Mouse (Mus musculus): Measurements from ENCODE around the gene Clmp. TPM values are rescaled to one million over a fixed set of nuclear protein-coding genes. Genes with fewer than 3 reads are reported as not detected.

The Clmp gene
- total RNA-seq (2021), result 10 to 100 TPM; 27.3 to 31.1 TPM
- long read RNA-seq, experiment 1, full-length matches to known transcripts, result 25 of 30 reads
- long read RNA-seq, experiment 1, partial matches to known transcripts, result 0 of 30 reads
- long read RNA-seq, experiment 1, other reads (novel, unspliced or antisense), result 5 of 30 reads
- long read RNA-seq, experiment 2, full-length matches to known transcripts, result 14 of 19 reads
- long read RNA-seq, experiment 2, partial matches to known transcripts, result 1 of 19 reads
- long read RNA-seq, experiment 2, other reads (novel, unspliced or antisense), result 4 of 19 reads

DNA sequence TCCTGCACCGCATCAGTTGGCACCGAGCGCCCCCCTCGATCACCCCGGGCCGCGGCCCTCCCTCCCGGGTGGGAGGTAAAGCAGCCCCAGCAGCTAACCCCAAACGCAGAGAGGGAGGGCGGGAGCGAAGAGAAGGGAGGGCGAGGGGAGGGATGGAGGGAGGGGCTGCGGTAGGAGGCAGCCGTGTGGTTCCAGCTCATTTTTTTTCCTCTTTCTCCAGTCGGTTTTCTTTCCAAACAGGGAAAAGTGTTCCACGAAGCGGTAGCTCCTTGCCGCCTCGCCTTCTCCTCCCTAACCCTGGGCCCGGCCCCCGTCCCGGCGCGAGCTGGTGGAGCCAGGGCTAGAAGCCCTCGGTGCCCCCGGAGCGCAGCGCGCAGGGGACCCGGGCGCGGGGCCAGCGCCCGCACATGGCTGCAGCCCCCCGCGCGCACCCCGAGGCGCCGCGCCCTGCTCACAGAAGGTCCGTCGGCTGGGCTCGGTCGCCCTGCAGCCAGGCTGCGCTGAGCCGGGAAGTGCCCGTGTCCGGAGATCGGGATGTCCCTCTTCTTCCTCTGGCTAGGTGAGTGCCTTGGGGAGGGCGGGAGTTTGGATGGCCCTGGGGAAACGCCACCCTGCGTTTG lies at the start of gene Clmp:
Clmp (plus strand) TSS at position 162 of the 620 bp plus-strand sequence.
- Histone ChIP-seq H3K27ac (peak within 1 kb of the TSS; percentile 87), H3K4me3 (peak within 1 kb of the TSS; percentile 66)
- intact Hi-C loops (cut with DNase I), result loop anchor here (2.0 to 5.0 kb wide), 3 partner anchors 46 to 71 kb away; no protein-coding TSS in a partner anchor
- peak; percentile 30 to 36 for DNase-seq (ENCODE audit: extremely low spot score in 1 of 2, low spot score in 2 of 2)
- no peak for TF ChIP-seq CTCF (IDR thresholded peaks at IDR 0.05)

DNA sequence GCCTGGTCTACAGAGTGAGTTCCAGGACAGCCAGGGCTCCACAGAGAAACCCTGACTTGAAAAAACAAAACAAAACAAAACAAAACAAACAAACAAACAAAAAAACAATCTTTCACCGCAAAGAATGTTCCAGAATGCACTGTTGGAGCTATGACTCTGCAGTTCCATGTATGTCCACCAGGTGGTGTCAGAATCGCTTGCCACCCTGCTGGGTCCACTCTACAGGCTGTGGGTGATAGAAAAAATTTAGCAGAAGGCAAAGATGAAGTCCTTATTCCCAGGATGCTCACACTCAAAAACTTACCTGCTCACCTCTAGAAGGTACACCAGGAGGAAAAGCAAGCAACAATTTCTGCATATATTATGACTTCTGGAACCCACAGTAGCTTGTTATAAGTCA lies 49.7 kb upstream of the Clmp start:
- intact Hi-C loops (cut with DNase I), result loop anchor here (1.0 to 2.0 kb wide), 2 partner anchors 51 to 114 kb away; no protein-coding TSS in a partner anchor
- DNase-seq (ENCODE audit: extremely low spot score in 1 of 2, low spot score in 2 of 2), result peak; percentile 55 to 72
- TF ChIP-seq CTCF (IDR thresholded peaks at IDR 0.05), result peak; percentile 96
- H3K4me3 ChIP-seq, result no peak overlapping the region
- H3K27ac ChIP-seq, result no peak overlapping the region

DNA sequence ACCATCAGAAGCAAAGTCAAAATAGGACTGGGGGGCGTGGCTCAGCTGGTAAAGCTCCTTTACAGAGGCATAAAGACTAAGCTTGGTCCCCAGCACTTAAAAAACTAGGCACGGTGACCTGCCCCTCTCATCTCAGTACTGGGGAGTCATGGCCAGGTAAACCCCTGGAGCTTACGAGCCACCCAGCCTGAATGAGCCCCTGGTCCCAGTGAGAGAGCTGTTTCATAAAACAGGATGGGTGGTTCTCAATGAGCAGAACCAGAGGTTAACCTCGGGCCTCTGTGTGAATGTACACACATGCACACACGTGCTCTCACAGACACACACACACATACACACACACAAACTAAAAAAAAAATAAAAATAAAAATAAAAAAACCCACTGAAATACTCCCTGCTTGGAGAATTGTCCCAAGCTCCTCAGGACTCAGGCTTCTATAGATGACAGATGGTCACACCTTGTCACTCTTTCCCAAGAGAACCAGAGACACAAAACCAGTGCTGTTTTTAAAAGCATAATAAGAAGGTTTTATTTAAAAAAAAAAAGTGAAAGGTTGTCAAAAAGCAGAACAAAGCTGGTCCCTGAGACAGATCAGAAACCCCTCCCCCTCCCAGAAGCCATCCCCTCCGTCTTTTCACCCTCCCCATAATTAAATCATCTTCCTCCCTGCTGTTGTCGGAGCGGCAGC lies 47.9 kb upstream of the Clmp start:
- TF ChIP-seq CTCF (IDR thresholded peaks at IDR 0.05), result no peak
- DNase-seq (ENCODE audit: extremely low spot score in 1 of 2, low spot score in 2 of 2), result no peak
- Histone ChIP-seq H3K4me3 (peak overlapping the region; percentile 50), H3K27ac (peak overlapping the region; percentile 69; the same call in 1 of the 2 replicates)
- intact Hi-C loops (cut with DNase I), result loop anchor here (2.0 kb wide), 1 partner anchor 49 kb away; no protein-coding TSS in a partner anchor

DNA sequence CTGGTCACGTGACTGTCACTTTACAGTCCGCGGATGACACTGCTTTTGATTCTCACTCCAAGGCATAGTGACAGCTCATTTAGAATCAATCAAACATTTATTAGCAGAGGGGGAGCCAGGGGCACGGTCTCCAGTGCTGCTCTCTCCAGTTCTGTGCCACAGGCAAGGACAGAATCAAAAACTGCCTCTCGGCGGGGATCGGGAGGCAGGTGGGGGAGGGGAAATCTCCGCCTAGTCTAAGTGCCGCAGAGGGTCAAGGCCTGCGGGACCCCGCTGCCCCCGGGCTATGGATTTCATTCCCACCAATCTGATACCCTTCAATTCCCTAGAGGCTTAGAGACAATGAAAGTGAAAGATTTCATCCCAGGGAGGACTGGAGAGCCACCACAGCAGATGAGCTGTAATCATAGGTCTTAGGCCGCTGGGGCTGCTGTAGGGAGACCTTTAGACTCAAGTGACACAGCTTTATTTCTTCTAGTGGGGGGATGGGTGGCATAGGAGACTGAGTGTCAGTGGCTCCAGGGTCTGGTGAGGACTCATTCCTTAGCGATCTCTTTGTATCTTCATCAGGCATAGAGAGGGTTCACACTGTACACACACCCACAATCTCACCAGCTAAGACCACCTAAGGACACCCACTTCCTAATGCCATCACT lies 47.2 kb upstream of the Clmp start:
- Histone ChIP-seq H3K27ac (peak overlapping the region; percentile 69), H3K4me3 (peak overlapping the region; percentile 50)
- no peak for TF ChIP-seq CTCF (IDR thresholded peaks at IDR 0.05)
- DNase-seq (ENCODE audit: extremely low spot score in 1 of 2, low spot score in 2 of 2), result peak in 1 of 2 experiments; percentile 45
- intact Hi-C loops (cut with DNase I), result no loop called here

DNA sequence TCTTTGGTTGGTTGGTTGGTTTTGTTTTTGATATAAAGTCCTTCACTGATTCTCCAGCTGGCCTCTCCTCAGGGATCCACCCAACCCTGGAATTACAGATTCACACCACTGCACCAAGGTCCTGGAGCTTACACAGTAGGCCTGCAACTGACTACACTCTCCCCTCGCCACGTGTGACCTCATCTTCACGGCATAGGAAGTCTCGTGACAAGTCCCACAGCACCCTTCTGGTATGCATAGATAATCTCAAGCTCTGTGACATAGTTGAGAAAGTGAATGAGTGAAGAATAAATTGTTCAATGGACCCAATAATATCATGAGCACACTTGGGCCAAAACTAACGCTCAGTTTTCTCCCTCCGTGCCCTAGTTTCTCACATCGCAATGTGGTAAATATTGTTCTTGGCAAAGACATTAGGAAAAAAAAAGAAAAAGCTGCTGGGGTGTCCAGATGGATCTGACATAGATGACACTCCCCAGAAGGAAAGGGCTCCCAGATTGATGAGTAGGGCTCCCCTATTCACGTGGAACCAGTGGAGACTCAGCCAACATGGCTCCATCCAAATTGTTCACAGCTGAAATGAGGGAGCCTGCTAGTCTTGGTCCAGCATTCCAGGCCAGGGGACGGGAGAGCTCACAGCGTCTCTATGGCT lies 46.1 kb upstream of the Clmp start:
- H3K4me3 ChIP-seq, result no peak overlapping the region
- no peak for DNase-seq (ENCODE audit: extremely low spot score in 1 of 2, low spot score in 2 of 2)
- TF ChIP-seq CTCF (IDR thresholded peaks at IDR 0.05), result no peak
- no peak overlapping the region for H3K27ac ChIP-seq
- intact Hi-C loops (cut with DNase I), result no loop called here

DNA sequence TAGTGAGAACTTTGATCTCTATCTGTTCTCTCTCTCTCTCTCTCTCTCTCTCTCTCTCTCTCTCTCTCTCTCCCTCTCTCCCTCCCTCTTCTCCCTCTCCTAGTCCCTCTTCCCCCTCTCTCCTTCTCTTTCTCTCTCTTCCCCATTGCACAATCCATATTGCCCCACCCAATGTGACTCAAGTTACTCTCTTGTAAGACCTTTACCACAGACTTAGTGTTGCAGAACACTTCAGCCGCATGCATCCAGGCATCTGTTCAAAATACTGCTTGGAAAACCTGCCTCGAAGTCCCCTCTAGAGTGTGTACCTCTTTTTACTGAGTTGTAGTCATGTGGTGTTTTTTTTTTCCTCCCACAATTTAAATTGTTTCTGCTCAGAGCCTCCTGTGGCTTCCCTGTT lies 44.4 kb upstream of the Clmp start:
- intact Hi-C loops (cut with DNase I), result no loop called here
- DNase-seq (ENCODE audit: extremely low spot score in 1 of 2, low spot score in 2 of 2), result no peak
- Histone ChIP-seq H3K4me3 (no peak overlapping the region), H3K27ac (no peak overlapping the region)
- no peak for TF ChIP-seq CTCF (IDR thresholded peaks at IDR 0.05)

DNA sequence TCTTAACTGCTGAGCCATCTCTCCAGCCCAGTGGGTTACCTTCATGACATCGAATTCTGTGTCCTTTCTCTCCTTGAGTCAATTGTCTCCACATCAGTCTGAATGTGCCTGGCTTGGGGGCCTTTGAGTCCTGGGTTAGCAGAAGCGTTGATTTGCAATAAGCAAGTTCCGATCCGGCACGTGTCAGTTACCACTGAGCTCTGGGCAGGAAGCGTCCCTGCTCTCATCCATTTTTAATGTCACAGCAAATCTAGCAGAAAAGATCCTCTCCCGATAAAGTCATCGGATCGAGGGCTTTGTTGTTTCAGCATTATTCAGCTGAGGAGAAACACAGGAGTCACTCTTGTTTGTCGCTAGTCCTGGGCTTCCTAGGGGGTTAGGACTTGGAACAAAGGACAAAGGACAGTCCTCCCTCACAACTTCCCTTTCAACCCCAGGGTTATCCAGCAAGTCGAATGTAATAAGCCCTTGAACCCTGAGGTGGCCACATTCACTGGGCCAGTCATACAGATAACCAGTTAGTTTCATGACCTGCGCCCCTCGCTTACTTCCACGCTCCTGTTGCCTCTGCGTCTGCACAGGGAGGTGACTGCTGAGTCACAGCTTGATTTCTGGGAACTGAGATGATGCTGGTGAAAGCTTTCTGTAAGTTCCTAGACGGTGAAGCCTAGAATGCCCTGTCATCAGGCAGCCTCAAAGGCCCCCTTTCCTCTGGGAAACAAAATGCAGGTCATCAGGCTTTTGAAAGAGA lies 43.1 kb upstream of the Clmp start:
- no peak for DNase-seq (ENCODE audit: extremely low spot score in 1 of 2, low spot score in 2 of 2)
- TF ChIP-seq CTCF (IDR thresholded peaks at IDR 0.05), result no peak
- intact Hi-C loops (cut with DNase I), result no loop called here
- H3K27ac ChIP-seq, result no peak overlapping the region
- no peak overlapping the region for H3K4me3 ChIP-seq

DNA sequence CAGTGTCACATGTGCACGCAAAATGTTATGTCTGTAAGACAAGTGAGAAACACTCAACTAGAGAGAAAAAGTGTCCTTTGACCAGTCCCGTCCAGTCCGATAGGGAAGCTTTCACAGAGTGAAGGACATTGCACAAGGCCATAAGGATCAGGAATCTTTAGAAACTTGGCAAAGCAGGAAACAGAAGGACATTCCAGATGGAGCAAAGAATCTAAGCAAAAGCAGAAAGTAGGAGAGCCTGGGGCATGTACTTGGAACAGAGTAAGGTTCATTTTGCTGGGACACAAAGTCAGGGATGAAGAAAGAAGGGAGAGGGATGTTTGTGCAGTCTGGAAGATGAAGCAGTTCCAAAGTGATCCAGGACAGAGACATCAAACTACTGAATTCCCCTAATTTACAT lies 36.3 kb upstream of the Clmp start:
- H3K27ac ChIP-seq, result no peak overlapping the region
- DNase-seq (ENCODE audit: extremely low spot score in 1 of 2, low spot score in 2 of 2), result no peak
- intact Hi-C loops (cut with DNase I), result no loop called here
- no peak overlapping the region for H3K4me3 ChIP-seq
- no peak for TF ChIP-seq CTCF (IDR thresholded peaks at IDR 0.05)

DNA sequence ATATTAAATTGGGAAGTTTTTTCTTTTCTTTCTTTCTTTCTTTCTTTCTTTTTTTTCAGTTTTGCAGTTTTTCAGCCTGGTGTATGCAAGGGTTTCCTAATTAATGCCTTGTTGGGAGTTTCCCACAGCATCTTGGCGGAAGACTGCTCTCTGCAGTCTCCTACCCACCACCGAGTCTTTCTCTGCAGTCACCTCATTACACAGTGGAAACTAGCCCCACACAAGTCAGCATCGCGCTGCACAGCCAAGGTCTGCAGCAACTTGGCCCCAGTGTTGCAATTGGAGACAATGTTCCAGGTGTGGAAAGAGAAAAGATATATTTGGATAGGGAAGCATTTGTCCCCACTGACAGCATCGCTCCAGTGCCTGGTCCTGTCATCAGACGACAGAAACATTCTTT lies 35.8 kb upstream of the Clmp start:
- no peak for TF ChIP-seq CTCF (IDR thresholded peaks at IDR 0.05)
- Histone ChIP-seq H3K27ac (no peak overlapping the region), H3K4me3 (no peak overlapping the region)
- no peak for DNase-seq (ENCODE audit: extremely low spot score in 1 of 2, low spot score in 2 of 2)
- intact Hi-C loops (cut with DNase I), result no loop called here

DNA sequence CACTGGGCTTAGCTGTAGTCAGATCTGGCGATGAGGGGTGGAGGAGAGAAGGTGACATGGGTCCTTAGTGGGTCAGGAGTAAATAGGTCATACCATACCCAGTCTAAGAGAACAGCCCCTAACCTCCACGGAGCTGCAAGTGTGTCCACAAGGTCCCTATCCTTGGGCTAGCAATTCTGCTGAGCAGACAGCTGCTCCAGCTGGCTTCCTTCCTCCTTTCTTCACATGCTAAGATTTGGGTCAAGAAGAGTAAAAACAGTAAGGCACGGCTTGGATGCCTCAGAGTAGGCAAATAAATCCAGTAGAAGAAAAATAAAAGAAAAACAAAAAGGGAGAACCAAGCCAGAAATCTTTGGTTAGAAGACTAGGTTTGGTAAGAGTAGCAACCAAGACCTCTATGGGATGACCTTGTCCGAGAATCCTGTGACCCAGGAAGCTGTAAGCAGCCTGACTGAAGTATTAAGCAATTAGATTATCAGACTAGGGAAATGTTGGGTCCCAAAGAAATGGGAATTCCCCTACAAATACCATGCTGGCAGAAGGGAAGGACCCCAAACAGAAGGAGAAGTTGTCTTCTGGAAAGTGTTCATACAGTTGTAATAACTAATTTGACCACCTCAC lies 34.4 kb upstream of the Clmp start:
- intact Hi-C loops (cut with DNase I), result no loop called here
- DNase-seq (ENCODE audit: extremely low spot score in 1 of 2, low spot score in 2 of 2), result no peak
- no peak for TF ChIP-seq CTCF (IDR thresholded peaks at IDR 0.05)
- Histone ChIP-seq H3K4me3 (no peak overlapping the region), H3K27ac (no peak overlapping the region; the same call in 1 of the 2 replicates)
